Mouse (Mus musculus) mature B cell (primary cell): Measurements from ENCODE around the gene Dlk1.

ENCODE experiments used
- in situ Hi-C: fragments of 300-500 bp; cut with MboI; formaldehyde crosslinking; loops from 2 replicates; pipeline ENCODE4 v1.14.3; 2019

Gene Dlk1

DNA sequence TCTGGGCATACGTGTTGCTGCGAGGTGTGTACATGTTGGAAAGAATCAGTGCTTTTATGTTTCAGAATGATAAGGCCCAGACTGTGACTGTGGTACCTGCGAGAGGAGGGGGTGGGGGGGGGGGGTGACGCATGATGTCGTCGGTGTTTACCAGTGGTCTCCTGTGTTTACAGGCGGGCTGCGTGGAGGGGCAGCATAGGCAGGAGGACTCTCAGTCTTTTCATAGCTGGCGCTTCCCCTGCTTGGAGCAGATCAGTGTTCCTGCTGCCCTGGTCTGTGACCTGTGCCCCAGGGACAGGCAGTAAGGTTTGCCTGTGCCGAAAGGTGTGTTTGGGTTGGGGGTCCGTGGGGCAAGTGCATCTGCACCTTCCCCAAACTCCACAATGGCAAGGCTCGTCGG lies at the start of gene Dlk1:
Gene Dlk1, plus strand, starts transcription at position 232 of the 400 bp plus-strand sequence.
- in situ Hi-C loops = no loop called here

DNA sequence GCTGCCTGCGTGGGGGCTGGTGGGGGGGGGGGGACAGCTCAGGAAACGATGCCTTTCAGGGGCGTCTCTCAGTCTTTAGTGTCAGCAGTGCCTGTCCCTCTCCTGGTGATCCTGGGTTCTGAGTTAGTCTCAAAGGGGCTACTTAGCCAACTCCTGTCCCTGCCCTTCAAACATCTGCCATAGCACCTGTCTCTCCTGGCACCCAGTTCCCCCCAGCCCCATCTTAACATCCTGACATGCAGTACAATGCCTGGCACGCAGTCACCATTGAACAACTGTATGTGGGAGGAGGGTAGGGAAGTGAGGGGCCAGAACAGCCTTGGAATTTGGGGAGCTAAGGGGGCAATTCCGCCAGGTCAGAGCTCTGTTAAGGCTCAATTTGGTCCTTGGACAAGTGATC lies 49.7 kb upstream of the Dlk1 start:
- in situ Hi-C loops = no loop called here

DNA sequence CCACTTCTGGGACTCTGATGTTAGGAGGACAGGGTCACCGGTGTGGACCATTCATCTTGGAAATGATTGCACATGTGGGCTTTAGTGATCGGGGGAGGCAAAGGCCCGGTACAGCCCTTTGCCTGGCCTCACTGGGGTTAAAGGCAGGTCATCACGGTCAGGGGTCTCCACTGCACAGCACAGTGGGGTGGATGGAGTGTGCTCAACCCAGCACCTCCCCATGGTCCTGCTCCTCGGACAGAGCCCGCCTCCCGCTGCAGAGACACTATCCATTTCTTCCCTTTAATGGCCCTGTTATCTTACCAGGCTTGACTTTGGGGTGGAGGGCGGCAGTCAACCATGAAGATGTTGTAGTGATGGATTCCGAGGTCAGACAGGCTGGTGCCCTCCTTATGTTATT lies 48.9 kb upstream of the Dlk1 start:
- in situ Hi-C loops = no loop called here

DNA sequence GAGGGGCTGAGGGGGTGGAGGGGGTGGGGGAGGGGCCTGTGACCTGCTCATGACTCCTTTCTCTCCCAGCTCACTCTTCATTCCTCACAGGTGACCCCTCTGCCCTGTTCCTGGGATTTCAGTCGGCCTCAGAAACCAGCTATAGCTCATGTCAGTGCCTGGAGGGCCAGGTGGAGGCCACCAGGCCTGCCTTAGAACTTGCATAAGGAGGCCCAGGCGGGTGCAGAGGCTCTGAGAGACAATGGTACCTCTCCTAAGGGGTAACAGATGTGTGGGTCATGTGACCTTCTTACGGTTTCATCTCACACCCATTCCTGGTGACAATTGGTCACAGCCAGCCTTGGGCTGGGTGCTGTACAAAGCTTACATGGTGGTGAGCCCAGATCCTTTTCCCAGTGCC lies 46.6 kb upstream of the Dlk1 start:
- in situ Hi-C loops = no loop called here

DNA sequence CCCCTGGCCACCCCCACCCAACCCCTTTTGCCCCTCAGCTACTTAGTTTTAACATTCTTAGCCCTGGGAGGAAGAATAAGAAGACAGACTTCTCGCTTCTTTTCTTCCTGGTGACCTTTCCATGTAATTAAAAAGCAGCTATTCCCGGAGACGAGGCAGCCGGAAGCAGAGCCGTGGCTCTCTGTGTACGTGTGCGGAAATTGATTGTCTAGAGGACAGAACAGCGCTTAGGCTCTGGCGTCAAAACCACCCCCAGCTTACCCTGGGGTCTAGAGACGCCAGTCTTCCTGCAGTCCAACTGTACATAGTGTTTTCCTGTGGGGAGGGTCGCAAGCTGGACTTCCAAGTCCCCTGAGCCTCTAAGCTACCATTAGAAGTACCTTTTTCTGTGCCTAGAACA lies 41.9 kb upstream of the Dlk1 start:
- in situ Hi-C loops = no loop called here

DNA sequence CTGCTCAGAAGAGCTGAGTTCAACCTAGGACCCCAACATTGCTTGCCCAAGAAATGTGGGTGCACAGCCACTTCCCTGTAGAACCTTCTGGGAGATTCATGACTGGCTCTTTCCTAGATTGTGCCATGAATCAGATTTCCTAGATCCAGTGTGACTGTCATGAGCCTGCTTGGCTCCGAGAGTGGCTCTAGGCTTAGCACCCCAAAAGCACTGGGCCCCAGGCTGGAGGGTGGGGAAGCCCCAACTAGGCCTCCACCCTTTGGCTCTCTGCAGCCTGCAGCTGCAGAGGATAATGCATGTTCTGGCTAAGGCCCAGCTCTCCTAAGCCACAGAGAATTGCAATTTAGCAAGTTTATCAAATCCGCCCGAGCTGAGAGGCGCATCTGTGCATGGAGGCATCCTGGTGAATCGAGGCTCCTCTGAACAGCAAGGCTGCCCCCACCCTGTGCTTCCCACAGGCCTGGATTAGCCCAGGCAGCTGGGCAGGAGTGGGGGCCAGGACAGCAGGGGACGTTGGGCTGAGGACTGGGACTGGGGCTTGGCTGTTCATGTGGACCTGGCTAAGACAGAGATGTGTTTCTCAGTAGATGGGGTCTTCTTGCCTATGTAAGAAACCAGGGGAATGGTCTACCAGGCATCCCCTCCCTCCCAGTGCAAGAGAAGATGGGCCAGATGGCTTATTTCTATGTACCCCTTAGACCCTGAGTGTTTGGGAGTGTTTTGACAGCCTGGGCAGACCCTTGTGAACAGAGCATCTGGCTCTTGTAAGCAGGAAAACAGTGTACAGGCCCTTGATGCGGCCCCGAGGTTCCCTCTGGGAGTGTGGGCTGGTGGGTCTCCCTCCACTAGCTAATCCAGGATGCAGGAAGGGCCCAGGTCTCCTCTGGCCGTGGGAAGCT lies 41.2 kb upstream of the Dlk1 start:
- in situ Hi-C loops = no loop called here

DNA sequence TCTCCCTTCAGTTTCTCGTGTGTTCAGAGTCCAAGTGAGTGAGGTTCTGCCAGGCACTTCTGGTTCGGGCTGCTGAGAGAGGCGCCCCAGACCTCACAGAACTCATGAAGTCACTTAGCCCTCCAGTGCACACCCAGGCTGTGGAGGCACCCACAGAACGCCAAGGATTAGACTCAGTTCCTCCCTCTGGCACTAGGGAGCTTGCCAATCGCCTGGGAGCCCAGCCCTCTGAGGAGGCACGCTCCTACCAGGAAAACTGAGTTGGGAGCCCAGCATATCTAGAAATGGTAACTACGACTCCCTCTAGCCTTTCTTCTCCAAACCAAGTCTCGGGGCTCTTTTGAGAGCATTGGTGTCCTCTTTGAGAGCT lies 40.6 kb upstream of the Dlk1 start:
- in situ Hi-C loops = no loop called here

DNA sequence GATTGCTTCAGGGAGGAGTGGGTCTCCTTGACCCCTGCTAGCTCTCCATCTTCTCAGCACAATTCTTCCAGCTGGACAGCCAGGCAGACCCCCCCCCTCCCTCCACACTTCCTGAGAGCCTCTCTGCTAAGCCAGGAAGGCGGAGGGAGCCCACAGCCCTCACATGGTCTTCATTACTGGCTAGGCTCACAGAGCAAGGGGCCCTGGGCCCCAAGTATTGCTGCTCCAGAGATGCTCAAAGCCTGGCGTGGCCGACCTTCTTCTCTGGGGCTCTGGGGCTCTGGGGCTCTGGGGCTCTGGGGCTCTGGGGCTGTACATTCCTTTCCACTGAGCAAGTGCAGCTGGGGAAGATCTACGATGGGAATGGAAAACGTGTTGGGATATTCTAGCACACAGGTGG lies 39.9 kb upstream of the Dlk1 start:
- in situ Hi-C loops = no loop called here

DNA sequence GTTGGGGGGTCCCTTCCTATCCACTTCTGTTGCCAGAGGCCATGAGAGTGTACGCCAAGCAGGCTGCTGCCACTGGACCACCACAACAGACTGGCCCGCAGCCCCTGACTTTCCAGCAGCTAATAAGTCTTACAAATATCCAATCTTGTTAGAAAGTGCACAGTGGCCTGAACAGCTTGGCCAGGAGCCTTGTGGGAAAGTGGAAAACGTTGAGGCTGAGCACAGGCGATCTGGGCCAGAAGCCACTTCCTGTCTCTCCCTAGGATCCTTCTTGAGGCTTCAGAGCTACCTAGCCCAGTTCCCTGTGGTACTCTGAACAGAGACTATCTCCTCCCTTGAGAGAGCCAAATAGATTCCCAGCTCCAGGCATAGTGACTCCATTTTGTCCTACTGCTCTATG lies 39.3 kb upstream of the Dlk1 start:
- in situ Hi-C loops = no loop called here

DNA sequence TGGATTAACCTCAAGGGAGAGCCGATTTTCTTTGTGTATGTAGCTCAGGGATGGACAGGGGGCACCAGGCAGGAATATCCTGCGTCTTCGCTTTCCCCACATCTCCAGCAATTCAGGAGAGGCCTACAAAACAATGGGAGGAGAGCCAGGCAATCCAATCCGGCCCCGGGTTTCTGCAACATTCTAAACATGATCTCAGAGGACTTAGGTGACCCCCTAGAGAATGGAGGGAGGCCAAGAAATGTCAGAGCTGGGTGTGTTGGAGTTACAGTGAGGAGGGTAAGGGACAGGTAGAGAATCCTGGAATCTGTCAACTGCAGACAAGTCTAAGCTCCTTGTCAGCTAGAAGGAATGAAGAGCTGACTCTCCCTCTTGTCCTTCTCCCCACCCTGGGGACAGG lies 35.9 kb upstream of the Dlk1 start:
- in situ Hi-C loops = no loop called here

DNA sequence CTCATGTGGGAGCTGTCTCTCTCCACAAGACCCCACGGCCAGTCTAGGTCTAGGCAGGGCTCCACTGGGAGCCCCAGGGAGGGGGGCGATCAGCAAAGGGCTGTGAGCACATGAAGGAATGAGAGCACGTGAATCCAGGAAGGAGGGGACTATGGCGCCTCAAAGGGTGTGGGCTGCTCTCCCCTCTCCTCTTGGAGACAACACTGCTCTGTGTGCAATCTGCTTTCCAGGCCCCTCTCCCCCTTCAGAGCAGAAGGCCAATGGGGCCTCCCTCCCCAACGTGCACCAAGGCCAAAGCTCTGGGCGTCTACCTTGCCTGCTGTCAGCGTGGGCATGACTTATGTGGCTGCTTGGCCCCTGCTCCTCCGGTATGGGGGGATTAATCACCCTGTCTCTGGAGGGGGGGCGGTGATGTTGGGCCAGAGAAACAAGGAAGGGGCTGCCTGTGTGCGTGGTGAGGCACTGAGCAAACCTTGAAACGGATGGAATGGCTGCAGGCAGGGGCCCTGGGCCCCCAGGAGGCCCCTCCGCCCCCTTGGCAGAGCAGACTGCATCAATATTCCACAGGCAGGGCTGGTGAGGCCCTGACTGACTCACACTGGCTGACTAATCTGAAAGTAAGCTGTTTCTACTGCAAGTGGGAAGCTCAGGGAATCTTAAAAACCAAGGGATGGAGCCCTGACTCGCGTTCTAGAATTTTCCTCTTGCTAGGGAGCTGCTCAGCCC lies 35.0 kb upstream of the Dlk1 start:
- in situ Hi-C loops = no loop called here

DNA sequence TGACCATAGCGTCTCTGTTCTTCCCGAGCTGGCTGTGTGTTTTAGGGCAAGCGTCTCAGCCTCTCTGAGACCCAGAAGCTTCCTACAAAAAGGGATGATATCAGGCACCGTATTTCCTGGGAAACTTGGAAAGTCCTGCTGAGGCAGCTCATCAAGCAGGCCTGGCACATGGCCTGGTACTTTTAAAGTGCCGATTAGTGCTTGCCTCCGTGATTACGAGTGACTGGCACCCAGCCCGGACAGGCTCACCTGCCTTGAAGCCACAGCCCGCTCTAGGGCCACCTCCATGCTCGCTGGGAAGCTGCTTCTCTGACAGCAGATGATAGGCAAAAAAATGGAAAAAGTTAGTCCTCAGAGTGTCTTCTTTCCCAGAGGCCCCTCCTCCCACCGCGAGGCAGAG lies 32.6 kb upstream of the Dlk1 start:
- in situ Hi-C loops = no loop called here

DNA sequence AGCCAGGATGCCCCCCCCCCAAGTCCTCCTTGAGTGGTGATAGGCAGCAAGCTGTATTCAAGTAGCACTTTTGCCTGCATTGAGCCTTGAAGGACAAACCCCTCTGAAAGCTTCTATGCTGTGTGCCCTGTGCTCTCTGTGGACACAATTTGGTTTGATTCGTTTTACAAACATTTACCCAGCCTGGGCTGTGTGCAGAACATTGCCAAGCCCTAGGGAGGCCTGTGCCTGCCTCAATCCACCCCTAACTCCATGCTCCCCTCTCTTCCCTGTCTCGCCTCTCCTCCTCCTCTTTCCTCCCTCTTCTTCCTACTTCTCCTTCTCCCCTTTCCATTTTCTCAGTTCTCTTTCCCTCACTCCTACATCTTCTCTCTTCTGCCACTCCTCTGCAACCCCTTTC lies 29.5 kb upstream of the Dlk1 start:
- in situ Hi-C loops = no loop called here

DNA sequence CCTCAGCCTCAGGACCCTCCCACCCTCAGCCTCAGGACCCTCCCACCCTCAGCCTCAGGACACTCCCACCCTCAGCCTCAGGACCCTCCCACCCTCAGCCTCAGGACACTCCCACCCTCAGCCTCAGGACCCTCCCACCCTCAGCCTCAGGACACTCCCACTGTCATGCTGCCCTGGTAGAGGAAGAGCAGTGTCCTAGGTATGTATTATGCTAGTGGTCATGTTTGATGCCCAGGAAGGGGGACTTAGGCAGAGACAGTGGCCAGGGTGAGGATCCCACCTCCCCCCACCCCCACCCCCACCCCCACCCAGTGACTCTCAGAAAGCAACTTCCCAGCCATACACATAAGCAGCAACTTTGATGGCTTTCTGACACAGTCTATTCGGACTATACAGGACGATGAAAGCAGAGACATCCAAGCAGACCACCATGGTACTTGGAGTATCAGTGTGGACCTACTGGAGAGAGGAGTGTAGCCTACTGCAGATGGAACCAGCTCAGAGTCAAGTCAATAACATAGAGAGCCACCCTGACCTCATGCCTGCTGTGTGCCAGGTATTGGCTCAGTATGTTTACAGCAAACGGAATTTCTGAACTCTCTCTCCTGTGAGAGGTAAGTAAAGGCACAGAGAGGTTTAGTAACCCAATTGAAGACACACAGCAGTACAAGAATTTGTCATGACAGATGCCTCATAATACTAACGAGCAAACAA lies 28.8 kb upstream of the Dlk1 start:
- in situ Hi-C loops = no loop called here

DNA sequence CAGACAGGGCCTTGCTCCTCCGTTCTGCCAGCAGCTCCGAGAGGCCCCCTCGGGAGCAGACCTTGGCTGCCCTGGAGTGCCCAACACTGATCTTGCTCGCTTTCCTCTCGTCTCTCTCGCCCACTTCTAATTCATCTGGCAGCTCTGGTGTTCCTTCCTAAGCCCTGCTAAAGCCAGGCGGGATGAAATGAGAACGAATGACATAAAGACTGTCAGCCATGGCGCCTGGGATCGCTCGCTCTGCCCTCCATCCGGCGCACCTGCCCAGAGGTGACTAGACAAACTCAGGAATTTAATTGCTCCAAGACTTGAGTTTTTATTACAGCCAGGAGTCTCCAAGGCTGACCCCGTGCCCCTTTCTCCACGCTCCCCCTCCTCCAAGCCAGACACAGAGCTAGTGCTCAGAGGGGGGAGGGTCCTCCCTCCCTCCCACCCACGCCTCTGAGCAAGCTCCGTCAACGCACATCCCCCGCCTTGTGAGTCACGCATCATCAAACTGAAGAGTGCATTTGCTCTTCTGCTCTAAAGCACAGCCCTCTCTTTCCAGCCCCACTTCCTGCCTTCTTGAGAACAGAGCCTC lies 27.8 kb upstream of the Dlk1 start:
- in situ Hi-C loops = loop anchor here (25.0 kb wide), 1 partner anchor 962 kb away; no protein-coding TSS in a partner anchor

DNA sequence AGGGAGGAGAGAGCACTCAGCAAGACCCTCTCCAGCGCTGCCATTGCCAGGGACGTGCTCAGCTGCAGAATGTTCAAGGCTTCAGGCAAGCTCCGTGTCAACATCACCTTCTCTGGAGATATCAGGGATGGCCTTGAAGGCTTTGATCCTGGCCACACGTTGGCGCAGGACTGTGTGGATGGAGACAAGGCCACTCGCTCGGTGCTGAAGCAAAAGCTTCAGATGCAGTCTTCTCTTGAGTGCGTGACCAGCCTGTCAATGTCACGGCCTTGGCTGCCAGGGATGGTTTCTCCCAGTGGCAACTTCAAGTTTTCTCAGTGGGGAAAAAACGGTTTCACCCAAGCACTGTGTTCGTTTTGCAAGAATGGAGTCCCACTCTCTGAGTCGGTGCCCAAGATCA lies 26.6 kb upstream of the Dlk1 start:
- in situ Hi-C loops = loop anchor here (25.0 kb wide), 1 partner anchor 961 kb away; no protein-coding TSS in a partner anchor

DNA sequence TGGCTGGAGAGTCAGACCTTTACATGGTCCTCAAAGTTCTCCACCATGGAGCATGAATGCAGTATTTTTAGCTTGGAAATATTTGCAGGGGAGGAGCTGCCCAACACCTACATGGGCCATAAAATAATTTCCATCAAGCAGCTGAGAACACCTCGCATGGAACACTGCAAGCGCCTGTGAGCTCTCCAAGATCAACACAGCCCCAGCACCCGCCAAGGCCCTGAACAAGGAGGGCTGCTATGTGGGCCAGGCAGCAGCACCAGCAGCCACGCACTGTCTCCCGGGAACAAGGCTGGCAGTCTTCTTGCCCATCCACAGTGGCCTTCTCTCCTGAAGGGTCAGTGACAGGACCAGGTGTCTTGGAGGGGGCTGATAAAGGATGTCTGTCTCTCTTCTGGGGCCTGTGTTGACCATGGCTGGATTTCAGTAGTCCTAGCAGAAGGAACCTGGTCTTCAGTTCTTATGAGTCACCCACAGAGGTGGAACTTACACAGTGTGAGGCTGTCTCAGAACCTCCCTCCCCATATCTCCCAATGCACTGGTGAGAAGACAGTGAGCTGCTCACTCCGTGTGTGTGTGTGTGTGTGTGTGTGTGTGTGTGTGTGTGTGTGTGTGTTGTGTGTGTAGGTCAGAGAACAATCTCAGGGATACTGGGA lies 20.0 kb upstream of the Dlk1 start:
- in situ Hi-C loops = loop anchor here (25.0 kb wide), 1 partner anchor 955 kb away; no protein-coding TSS in a partner anchor

DNA sequence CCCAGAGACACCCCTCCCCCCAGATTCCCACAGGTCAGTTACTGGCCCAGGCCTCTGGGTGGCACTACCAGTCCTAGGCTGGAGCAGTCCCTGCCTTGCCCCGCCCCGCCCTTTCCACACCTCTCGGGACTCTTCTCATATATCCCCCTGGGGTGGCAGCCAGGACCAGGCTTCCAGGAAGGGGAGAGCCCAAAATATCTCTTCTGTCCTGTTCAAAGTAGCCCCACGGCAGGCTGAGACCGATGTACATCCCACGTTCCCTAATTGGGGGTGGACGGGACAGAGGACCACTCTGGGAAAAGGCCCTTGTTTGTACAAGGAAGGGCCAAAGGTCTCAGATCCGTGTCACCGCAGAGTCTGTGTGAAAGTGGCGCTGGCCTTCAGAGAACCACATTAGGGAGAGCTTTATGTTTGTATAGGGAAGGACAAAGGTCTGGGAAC lies 16.2 kb upstream of the Dlk1 start:
- in situ Hi-C loops = loop anchor here (25.0 kb wide), 1 partner anchor 951 kb away; no protein-coding TSS in a partner anchor

DNA sequence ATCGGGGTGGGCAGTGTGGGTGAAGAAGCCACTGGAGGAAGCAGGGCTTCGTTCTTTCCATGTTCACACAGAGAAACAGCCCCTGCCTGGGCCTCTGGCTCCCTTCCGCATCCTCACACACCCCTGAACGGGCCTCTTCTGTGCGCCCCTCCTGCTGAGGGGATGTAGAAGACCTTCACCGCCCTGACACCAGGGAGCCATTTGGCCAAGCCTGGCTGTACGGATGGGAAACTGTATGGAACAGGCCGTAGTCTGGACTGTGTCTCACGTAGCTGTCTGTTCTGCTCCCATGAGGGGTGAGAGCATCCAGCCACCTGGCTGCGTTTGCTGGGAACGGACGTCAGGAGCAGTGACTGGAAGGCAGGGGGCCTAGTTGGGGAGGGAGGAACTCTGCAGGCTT lies 15.8 kb upstream of the Dlk1 start:
- in situ Hi-C loops = loop anchor here (25.0 kb wide), 1 partner anchor 950 kb away; no protein-coding TSS in a partner anchor

DNA sequence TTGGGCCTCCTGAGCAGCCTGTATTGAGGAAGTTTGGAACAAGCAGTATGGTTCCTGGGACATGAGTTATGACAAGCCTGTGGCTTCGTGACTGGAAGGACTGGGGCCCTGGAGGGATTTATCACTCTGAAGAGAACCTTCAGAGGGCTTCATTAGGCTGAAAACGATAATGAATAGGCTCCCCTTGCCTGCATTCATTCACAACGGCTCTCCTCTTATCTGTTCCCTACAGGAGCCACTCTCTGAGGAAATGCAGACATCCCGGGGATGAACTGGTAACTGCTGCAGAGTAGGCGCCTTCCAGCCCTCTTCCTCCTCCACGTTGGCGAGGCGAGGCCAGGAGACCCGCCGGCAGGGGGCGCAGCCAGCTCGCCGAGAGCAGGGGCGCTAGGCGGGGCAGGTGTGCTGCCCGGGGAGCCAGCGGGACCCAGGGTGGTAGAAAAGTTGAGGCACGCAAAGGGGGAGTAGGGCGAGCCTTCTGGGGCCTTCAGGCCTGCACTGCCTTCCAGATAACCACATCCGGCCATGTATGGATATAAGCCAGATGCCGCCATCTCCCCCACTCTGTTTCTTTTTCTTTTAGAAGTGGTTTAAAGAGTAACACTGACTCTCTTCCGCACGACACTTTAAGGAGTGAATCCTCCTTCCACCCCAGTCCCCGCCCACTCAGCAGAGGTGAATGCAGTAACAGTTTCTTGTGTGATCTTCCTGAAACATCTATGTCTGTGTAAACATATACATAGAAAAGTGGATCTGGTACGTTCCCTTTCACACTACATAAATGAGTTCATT lies 14.9 kb upstream of the Dlk1 start:
- in situ Hi-C loops = loop anchor here (25.0 kb wide), 1 partner anchor 950 kb away; no protein-coding TSS in a partner anchor
